Mouse (Mus musculus) monocyte, adult 5-6 weeks (primary cell): Measurements from ENCODE around the gene Pvalb. TPM values are rescaled to one million over a fixed set of nuclear protein-coding genes. Genes with fewer than 3 reads are reported as not detected.

ENCODE experiments used
- ATAC-seq: fragments of 153-309, 156-312 bp; replicated peaks from 2 replicates; pipeline ENCODE4 v1.8.0; 2017; ENCODE audit warnings: mild to moderate bottlenecking; ENCODE audit not compliant: low TSS enrichment, insufficient number of reproducible peaks, severe bottlenecking, poor library complexity, low FRiP score
- total RNA-seq: library from RNA; stranded (forward); fragments of 200-1000, 200-491, 200-594 nt; gene quantifications from 3 replicates; pipeline ENCODE4 v1.2.3, GENCODE M21; 2017

Pvalb gene
- total RNA-seq, 1 experiment from 2014 or later = not detected

DNA sequence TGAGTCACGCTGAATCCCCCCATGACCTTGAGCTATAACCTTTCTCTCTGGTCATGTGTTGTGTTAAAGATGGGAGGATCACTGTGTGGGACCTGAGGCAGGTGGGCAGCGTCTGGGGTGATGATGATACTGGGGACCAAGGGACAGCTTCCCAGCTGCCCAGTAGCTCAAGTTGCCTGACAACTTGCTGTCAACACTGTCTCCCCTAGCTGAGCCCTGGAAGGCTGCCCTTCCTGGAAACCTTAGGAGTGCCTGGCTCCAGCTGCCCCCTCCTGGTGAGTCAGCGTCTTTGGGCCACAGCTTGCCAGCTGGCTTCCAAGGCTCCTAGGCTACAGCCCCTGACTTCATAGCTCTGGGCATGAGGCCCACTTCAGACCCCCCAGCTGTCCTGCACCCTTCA is 1.0 kb downstream of the Pvalb start:
- no peak for ATAC-seq

DNA sequence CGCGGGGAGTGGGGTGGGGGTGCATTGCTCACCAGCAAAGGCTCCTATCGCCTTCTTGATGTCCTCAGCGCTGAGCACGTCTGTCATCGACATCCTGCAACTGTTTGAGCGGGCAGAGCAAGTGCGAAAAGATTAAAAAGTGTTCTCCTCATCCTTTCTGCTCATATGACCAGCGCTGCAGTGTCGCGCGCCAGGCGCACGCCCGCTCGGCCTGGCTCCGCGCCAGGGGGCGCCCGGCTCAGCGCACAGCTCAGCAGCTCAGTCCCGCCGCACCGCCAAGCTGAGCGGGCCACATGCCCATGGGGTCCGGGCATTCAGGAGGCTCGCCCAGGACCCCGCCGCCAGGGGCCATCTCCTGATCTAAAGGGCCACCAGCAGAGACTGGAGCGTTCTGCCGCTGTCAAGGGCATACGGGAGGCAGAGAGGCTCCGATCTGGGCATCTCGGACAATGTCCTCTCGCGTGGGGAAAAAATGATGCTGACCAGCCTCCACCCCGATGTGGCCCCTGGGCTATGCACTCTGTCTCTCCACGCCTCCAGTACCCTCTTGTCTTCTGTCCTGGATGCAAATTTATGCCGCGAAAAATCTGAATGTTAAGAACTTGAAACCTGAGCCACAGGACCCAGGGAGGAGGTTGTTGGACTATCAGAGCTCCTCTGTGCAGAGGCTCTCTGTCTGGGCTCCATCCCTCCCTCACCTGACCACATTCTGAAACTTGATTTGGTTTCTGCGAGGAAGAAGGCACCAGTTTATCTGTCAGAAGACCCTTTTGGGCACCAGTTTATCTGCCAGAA is 1.9 kb downstream of the Pvalb start:
- no peak for ATAC-seq

DNA sequence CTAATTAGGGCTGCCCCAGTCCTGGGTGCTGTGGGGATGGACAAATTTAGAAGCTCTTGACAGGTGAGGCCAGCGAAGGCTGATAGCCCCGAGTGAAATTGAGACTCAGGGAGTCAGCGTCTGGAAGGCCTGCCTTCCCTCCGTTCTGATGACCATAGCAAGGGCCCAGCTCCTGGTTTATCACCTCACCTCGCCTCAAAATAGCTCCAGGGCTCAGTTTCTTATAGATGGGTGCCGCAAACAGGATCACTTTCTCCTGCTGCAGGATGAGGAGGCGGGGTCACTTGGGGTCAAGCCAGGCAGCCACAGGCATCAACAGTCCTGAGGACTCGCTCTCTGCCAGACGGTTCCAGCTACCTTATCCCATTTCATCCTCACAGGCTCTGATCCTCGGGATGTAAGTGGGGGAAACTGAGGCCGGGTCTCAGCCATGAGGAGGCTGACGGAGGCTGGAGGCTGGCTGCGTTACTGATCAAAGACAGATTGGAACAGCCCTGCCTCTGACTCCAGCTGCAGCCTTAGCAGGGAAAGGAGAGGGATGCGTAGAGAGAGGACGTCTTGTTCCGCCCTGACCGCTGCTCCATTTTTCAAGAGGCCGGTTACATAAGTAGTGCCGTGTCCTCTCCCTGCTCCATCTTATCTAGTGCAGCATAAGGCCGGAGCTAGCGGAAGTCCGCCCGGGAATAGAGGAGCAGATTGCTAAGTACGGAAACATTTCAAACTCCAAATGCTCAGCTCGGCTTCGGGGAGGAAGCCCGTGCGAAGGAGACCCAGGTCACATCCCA is 10.9 kb downstream of the Pvalb start:
- no peak for ATAC-seq

DNA sequence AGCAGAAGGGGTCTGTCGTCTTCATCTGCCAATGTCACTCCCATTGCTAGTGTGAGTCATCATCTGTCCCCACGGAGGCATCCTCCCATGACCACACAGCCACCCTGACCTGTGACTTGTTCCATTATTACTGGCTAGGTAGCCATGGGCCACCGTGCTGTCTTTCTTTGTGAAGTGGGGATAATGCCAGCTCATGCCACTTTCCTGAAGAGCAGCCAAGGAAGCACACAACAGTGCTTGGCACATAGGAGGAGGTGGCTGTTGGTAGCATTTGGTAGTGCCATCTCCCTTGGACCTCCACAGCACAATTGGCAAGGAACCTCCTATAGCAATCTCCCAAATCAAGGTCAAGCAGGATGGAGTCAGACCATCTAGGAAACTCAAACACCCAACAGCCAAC is 11.9 kb downstream of the Pvalb start:
- ATAC-seq = no peak

DNA sequence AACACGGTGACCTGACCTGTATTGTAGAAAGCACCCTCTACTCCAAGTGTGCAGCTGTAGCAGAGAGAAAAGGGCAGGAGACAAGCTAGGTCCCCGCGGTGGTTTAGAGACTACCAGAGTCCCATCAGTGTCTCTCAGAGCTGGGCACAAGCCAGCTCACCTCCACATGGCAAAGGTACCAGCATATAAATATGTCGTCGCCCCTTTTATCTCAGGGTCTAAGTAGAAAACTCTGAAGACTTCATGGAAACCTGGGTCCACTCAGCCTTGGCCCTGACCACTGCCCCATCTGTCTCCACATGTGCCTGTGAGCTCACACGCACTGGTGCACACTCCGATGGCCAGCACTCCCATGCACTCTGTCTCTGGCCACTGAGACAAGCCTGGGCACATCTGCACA is 16.6 kb downstream of the Pvalb start:
- no peak for ATAC-seq

DNA sequence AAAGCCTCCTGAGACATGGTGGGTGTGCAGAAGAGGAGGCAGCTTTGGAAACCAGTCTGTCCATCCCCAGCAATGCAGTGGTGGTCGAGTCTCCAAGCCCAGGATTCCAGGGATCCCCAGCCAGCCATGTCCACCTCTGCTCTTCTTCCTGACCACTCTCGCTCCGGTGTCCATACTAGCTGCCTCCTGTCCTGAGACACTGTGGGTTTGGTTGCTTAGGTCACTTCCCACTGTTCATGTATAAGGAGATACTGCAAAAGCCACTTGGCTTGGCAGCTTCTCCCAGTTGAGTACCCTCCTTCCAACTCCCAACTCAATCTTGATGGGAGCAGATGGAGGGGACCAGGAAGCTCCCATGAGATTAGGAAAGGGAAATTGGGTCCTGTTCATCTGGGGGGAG is 17.7 kb downstream of the Pvalb start:
- no peak for ATAC-seq

DNA sequence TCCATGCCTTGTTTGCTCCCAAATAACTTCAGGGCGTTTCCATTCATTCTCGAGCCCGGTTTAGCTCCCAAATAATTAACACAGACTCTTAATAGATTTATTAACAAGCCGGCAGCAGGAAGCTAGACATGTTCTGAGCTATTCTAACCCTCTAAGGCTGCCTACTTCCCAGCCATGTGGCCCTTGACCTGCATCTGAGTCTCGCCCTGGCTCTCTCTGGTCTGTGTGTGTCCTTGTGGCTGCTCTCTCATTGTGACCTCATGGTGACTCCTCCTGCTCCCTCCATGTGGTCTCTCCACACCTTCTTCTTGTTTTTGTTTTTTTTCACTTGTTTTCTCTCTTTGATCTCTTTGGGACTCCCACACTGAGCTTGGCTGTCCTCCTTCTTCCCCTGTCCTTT is 19.3 kb downstream of the Pvalb start:
- no peak for ATAC-seq

DNA sequence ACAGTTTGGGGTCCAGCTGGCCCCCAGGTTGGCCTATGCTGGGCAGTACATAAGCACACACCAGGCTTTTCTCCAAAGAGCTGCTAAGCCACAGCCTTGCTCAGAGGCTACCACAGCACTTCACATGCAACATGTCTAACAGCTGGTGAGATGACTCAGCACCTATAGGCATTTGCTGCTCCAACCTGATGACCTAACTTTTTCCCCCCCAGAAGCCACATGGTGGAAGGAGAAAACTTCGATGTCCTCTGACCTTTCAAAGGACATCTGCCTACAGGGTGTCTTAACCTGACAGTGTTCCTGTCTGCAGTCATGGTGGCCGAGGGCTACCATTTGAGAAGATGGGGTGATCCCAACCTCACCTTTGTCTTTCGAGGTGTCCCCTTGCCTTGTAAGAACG is 20.6 kb downstream of the Pvalb start:
- ATAC-seq = no peak

DNA sequence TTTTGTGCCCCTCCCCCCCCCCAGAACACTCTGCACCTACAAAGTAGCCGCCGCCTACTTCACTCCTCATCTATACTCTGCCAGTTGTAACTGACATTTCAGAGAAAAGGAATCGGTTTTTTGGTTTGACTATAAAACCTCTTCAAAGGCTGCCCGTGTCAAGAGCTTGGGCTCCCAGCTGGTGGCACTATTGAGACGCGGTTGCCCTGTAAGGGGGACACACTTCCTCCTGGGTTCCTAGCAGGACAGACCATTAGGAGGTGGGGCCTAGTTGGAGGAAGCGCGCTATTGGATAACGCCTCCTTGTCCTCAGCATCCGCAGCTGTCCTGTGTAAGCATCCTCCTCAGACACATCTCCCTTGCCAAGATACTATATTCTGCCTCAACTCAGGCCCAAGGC is 21.3 kb downstream of the Pvalb start:
- ATAC-seq = peak; percentile 61

DNA sequence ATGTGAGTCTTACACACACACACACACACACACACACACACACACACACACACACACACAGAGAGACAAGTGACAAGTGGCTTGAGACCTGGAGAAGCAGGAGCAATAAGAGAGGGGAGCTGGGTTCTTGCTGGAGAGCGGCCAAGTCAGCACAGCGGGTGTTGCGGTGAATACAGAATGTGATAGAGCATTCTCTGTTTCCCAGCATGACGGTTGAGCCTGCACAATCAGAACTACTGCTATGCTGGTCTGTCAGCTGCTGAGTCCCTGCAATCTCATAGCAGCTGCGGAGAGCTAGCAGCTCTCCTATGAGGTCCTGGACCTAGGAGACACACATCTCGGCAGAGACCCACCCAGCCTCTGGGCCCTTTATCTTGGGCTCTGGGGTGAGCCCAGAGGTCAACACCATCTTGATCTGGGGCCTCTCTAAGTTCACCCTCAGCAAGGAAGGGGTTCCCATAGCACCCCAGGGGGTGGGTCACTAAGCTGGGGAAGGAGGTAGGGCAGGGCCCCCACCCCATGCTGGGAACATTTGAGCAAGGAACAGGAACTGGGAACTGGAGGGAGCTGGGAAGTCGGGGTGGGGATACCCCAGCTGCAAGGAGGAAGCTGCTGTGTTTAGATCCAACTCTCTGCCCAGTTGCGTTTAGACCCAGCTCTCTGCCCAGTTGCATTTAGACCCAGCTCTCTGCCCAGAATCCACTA is 24.3 kb downstream of the Pvalb start:
- no peak for ATAC-seq

DNA sequence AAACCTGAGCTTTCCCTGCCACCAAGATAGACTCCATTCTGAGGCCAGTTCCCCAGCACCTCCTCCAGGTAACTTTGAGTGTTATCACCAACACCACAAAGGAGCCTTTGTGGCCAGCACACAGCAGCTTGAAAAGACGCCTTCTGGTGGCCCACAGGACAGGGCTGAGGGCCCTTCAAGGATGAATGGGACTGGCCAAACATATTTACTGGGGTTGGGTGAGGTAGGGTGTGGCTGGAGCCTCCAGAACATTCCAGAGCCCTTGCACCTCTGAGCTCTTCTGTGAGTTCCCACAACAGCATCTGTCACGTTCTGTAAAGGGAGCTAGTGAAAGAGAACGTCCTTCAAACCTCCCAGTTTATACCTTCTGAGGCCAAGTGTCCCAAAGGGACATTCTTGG is 26.4 kb downstream of the Pvalb start:
- ATAC-seq = no peak

DNA sequence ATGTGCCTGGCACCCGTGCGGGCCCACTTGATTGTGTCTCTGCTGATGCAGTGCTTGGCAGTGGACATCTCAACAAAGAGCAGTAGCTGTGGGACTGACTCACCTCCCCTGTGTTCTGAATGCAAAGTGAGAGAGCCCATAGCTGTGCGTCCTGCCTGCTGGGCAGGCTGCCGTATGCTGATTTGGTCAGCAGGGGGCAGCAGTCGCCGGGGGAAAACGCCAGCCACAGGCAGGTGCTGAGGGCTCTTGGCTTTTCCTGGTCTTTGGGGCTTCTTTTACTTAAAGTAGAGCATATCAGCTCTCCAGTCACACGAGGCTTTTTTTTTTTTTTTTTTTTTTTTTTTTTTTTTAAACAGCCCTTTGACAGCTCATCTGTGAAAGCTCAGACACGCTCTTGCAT is 27.8 kb downstream of the Pvalb start:
- ATAC-seq = 0 out of 2 replicates have a peak, but pooled peaks have one; percentile 38

DNA sequence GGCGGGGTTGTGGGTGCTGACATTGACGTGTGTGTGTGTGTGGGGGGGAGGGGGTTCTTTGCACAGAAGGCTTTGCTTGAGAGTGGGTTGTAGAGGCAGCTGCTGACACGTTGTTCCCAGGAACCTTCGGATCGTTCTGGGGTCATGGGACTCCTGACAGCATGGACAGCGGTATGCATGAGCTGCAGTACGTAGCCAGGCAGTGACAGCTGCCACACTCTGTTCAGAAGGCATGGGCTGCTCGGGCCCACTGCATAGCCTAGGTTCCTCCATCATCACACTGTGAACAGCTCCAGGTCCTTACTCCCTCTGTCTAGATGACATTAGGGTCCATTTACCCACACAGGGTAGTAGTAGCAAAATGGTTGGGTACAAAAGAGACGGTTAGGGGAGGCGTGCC is 28.9 kb downstream of the Pvalb start:
- ATAC-seq = no peak

DNA sequence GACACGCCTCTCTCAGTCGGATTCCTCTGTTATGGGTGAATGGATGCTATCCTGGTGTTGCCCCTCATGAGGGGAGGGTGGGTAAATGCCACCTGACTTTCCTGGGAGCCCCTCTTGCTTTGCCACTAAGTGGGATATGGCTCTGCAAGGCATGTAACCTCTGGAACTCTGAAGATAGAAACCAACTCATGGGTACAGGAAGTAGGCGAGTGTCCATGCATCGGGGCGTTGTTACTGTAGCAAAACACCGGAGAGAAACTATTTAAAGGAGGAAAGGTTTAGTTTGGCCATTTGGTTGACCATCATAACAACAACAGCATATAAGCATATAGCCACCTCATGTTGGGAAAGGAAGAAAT is 31.3 kb downstream of the Pvalb start:
- ATAC-seq = no peak

DNA sequence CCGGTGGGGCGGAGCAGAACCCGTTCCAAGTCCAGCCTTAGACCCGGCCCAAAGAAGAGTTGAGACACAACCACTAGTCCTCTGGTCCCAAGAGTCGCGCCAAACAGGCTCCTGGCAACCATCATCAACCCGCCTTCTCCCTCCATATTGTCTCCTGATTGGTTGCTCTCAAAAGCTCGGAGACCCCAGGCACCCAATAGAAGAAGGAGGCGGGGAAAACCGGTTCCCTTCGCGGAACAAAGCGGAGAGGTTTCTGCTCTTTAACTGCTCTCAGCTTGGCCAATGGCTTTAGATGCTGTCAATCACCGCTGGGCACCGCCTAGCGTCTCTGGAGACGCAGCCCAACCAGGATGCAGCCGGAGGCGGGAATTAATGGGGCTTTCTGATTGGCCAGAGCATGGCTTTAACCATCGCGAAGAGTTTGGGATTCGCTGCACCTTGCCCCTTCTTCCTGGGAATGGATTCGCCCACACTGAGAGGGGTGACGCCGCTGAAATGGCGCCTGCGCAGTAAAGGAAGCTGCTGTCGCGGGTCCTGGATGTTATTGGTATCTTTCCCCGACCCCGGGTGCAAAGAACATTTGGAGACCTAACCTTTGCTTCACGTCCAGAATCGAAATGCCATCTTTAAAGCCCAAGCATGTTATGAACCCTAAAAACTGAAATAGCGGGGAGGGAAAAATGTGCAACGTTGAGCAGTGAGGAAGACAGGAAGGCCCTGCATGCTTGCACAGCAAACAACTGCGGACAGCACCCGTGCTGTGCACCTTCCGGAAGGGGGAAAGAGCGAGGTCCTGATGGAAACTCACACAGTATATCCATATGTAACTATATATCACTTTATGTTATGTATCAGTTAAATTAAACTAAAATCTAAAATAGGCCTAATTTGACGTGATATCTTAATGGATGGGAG is 32.0 kb downstream of the Pvalb start, which contains the start of gene Ift27:
Gene Ift27 (minus strand): TSS at position 136 of the 915 bp plus-strand sequence.
- peak; percentile 90 for ATAC-seq

DNA sequence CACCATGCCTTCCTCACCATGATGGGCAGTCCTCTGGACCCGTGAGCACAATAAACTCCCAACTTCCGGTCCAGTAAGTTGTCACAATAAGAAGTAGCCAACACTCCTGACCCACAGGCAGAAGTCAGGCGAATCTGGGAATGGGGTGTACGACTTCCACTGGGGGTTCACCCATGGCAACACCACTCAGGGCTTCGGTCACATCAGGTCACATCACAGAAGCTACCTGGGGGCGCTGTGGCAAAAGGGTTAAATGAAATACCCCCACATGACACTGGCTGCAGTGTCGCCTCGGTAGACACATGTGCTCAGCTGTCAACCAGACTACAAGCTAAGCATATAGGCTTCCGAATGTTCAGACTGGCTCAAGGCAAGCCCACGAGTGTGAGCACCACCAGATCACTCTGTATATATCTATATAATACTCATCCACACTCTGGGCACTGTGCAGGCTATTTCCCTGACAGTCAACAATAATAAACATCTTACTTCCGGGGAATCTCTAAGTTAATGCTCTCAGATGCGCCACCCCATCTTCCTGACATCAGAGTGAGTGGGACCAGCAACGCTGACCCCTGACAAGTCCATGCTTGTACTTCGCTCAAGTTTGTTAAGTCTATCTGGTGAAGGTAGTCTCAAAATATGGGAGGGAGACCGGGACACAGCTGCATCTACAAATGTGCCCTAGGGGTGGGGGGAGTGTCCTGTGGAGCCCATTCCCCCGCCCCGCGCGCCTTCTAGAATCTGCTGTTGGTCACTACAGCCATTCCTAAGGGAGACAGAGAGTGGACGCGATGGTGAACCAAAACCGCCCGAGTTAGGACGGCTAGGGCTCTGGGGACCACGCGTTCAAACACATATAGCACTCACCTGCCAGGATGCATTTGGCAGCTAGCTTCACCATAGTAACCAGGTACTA is 33.0 kb downstream of the Pvalb start:
- no peak for ATAC-seq

DNA sequence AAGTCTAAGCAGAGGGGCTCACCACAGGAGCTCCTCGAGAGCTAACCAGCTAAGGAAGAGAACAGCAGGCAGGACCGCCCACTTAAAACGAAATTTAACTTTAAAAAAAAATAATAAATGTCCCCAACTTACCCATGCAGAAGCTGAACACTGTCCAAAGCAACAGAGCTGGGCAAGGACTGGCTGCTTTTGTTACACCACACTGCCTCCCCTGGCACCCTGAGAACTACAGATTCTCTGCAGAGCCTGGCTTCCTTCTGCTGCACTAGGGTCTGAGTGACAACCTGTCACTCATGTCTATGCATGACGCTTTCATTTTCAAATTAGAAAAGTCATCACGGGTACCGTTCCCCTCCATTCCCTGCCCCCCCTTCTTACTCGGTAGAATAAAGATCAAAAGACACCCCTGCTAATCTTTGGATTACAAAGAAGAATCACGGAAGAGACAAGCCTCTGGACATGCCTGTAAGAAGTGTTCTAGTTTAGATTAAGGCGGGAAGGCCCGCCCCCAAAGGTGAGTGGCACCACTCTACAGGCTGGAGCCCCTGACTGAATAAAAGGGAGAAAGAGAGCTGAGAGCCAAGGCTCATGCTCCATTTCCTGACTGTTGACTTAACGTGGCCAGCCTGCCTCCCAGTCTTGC is 33.8 kb downstream of the Pvalb start:
- ATAC-seq = no peak
